Mouse (Mus musculus) urinary bladder, postnatal 4 days (tissue): Measurements from ENCODE around the gene Nedd9.
A peak's percentile ranks its signal among the peaks of the same experiment; 100 is the strongest.

ENCODE experiments used
- DNase-seq, 2 experiments: peaks; one replicate each; pipeline ENCODE4 v3.0.0; 2021 to 2022; ENCODE audit warnings: low spot score in 2 of 2

The Nedd9 gene

GRCm38 (mm10) chr13:41486606-41487408 lies at the start of gene Nedd9:
Gene Nedd9, minus strand, starts transcription at chr13:41487362.
- DNase-seq: no peak

GRCm38 (mm10) chr13:41532625-41533024 lies 45.5 kb upstream of the Nedd9 start:
- DNase-seq: no peak

DNA sequence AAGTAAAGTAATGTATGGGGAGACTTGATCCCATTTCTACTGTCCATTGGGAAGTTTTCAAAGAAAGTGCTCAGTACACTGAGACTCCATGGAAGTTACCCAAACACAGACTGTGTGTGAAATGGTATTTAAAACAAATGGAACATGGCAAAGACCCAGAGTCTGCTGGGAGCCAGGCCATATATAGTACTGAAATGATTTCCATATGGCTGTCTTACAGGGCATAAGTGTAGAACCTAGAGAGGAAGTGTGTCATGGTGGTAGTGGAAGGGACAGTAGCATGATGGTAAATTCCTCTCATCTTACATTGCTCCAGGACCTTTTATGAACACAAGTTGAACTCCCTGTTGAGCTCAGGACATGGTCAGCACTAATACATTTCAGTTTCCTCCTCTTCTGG lies 43.2 kb upstream of the Nedd9 start:
- DNase-seq: no peak

DNA sequence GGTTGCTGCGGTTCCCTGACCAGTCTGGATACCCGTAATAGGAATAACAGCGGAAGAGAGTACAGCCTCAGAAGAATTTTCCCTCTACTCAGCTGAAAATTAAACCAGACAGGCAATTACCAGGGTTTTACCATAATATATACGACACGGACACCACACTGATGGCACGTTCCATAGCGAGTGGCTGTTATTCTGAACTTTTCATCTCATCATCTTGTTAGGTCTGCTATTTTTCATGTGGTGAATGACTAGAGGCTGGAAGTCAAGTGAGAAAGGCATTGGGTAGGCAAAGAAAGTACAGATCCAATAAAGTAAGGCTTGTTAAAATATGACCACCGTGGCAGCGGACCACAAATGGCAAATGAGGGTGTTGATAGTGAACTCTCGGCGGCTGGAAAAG lies 37.0 kb upstream of the Nedd9 start:
- no peak for DNase-seq

GRCm38 (mm10) chr13:41521296-41521695 lies 34.1 kb upstream of the Nedd9 start:
- DNase-seq: no peak

- no peak for DNase-seq
These were observed 33.5 kb upstream of the Nedd9 start for GRCm38 (mm10) chr13:41520549-41521161.

GRCm38 (mm10) chr13:41519792-41520191 lies 32.6 kb upstream of the Nedd9 start:
- no peak for DNase-seq

DNA sequence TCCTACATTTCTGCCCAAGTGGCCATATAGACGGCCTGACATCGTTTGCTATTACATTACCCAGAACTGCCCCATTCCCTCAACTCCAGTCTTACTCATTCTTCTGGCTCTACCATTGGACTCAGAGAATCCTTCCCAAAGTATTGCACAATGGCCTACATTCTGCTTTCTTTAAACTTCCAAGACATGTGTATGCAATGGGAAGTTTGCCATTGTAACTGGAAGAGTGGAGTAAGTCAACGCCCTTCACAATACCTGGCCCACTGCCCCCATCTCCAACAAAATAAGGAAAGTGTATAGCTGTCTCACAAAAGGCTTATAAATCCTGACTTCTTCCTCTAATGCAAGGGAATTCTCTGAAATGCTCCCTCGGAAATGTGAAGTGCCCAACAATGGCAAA lies 30.0 kb upstream of the Nedd9 start:
- peak in 1 of 2 experiments; percentile 22 for DNase-seq

GRCm38 (mm10) chr13:41515749-41516148 lies 28.6 kb upstream of the Nedd9 start:
- no peak for DNase-seq

- DNase-seq: no peak
These were observed 27.8 kb upstream of the Nedd9 start for GRCm38 (mm10) chr13:41514918-41515317.

GRCm38 (mm10) chr13:41513456-41513855 lies 26.3 kb upstream of the Nedd9 start:
- no peak for DNase-seq

GRCm38 (mm10) chr13:41512243-41512642 lies 25.1 kb upstream of the Nedd9 start:
- DNase-seq: no peak

- DNase-seq: no peak
These were observed 23.7 kb upstream of the Nedd9 start for GRCm38 (mm10) chr13:41510631-41511419.

DNA sequence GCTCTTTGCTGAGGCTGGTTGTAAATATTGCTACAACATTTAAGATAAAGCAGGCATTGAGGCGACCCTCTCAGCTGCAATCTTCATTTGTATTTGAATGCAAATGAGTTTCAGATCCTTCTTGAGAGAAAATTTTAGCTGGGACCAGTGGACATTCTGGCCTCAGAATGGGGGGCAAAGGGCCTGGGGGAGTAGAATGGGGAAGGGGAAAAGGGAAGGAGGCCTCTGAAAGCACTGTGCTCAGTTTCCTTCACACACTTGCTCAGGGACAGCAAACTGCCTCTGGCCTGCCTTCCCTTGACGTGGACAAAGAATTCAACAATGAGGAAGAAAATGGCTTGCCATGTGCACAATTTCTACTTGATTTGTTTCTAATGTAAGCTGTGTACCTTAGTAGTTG lies 18.4 kb upstream of the Nedd9 start:
- DNase-seq: no peak

DNA sequence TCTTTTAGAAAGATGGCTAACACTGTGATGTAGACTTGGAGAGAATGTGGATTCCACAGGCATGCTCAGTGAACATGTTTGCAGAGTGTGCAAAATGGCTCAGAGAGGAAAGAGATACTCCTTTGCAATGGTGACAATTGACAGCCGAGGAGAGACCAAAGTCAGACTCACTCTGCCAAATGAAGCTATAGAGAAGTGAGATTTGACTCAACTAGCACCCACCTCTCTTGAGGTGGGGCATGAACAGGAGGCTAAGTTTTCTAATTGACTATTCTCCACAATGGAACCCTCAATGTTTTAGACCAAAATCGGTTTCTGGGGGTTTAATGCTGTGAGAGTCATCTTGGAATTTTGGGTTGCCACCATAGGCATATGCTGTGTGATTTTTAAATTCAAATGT lies 17.8 kb upstream of the Nedd9 start:
- no peak for DNase-seq

DNA sequence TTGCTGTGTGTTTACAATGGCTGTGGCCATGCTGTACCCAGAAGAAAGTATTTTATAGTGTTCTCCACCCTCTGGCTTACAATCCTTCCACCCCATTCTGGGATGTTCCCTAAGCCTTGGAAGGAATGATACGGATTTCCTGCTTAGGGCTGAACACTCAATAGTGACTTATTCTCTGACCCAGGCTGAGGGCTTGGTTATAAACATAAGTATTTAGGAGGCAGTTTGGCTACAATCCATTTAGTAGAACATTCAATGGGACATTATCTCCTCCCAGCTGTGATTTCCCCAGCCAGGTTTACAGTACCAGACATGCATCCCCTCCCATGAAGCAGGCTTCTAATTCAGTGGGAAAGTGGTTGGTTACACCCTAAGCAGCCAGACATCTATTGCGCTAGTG lies 17.3 kb upstream of the Nedd9 start:
- no peak for DNase-seq

DNA sequence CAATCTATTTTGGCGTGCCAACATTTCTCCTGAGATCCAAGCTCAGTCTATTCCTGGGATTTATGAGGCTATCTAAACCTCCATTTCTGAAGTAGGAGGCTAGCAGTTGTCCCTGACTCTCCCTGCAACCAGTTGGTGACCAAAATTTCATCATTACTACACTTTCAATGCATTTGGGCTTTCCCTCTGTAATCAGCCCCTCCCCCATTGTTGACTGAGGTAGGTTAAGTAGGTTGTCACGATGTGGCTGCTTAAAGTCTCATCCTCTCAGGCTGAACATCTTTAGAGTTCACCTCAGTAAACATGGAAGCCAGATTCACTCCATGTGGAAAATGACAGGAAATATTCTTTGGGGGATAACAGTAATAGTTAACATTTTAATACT lies 15.7 kb upstream of the Nedd9 start:
- DNase-seq: no peak

DNA sequence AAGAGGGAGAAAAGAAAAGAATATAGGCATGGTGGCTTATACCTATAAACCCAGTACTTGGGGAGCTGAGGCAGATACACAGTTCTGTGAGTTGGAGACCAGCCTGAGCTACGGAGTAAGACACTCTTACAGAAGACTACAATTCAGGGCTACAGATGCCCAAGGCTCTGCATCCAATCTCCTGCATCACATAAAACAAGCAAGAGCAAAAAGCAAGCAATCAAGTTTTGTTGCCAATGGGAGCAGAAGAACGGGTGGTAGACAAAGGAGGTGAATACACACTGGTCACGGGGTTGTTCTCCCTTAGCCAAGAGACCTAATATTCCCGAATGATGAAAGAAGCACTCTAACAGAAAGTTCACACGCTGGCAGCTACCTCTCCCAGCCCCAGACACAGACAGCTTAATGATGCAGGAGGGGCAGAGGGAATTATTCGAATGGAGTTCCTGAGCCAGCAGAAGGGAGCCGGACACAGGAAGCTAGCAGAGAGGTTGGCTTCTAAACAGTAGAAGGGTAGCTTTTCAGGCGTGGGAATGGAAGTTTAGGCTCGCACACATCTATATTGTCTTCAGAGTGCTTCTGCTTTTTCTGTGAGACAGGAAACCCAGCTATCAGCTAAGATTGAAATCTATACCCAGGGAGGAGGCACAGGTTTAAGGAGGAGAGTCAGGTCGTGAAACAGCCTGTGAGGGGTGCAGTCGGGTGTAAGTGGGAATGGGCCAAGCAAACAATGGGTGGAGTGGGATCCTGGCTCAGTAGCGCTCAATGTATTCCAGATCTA lies 15.2 kb upstream of the Nedd9 start:
- DNase-seq: no peak

DNA sequence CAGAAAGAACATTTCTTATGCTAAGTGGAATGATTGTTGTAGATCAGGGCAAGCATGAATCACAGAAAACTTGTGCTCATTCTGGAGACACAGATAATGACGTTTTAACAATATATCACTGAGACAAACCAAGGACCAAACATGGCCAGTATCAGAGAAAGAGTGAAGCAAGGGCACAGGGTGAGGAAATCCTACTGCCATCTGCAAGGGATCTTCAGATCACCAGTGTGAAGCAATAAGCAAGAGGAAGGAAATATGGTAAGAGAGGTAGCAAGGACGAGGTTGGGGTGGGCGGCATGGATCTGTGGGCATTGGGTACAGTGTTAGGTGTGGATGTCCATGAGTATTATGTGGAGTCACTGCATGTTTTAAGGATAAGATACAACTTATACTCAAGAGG lies 13.6 kb upstream of the Nedd9 start:
- no peak for DNase-seq

- DNase-seq: no peak
These were observed 11.5 kb upstream of the Nedd9 start for GRCm38 (mm10) chr13:41498611-41499121.

GRCm38 (mm10) chr13:41494681-41495080 lies 7.5 kb upstream of the Nedd9 start:
- DNase-seq: no peak
